Mouse (Mus musculus): ENCODE measurements around the gene Trim40.

DNA sequence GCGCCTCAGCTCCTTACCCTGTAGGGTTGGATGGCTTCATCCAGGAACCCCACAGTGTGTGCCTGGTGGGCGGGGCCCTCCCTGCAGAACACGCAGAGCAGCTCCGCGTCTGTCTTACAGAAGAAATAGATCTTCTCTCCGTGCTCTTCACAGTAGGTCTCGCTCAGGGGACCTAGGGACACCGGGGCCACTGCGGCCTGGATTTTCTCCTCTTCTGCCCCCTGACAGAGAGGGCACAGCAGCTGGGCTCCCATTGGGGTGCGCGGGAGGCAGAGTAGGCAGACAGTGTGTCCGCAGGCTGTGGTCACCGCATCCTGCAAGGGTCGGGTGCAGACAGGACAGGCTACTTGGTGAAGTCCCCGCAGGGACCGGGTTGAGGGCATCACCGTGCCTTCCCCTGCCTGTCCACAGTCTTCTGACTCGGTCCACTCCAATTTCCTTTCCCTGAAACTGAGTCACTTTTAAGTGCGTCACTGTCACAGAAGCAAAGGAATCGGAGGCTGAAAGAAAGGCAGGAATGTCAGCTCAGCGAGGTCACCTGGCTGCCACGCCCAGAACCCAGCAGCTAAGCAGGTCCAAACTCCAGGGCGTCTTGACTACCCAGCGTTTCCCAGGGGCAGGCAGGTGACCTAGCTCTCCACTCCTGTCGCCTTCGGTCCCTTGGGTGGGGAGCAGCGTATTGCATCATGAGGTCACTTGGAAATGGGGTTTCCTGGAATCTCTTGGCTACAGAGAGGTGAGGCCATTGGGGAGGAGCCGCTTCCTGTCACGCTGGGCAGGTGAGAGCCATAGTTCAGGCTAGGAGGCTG lies 23.0 kb downstream of the Trim40 start, which contains the start of gene Trim15:
- no peak for TF ChIP-seq GATA1 (IDR thresholded peaks at IDR 0.05; ENCODE audit: borderline replicate concordance, low read length)
- TF ChIP-seq FLI1 (IDR thresholded peaks at IDR 0.05; ENCODE audit: low read length): no peak
